Mouse (Mus musculus): ENCODE data around the gene Txk.

DNA sequence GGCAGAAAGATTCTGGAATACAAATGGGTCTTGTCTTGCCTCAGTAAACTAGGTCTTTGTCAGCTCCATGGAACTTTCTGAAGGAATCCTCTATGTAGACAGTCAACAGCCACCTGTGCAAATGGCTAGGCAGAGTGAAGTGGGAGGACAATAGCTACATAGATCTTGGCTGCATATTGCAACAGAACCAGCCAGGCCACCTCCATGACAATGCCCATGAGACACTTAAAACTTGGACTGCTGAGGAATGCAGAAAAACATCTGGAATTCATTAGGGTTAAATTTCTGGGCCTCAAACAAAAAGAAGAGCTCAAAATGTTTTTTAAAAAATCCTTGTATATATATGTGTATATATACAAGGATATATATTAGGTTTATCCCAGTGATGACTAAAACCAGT is 50.4 kb downstream of the Txk start:
- TF ChIP-seq GATA1 (IDR thresholded peaks at IDR 0.05; ENCODE audit: borderline replicate concordance, low read length) (no peak), FLI1 (IDR thresholded peaks at IDR 0.05; ENCODE audit: low read length) (no peak)
